10 mouse cellular contexts compared by ENCODE assay signal in genomic region chr6:54460172-54460914, GRCm38 (mm10). TPM values are rescaled to one million over a fixed set of nuclear protein-coding genes. Genes with fewer than 3 reads are reported as not detected.
A peak's percentile ranks its signal among the peaks of the same experiment; 100 is the strongest.
DNase-seq lines count a peak whose midpoint lies in the region; ATAC-seq lines count a peak whose summit lies in the region.
"Had no signal": no experiment of that assay in that cellular context is flagged by ENCODE, and none has a peak within 500 bp of the region (broad histone marks: within the 10 kb centered on the region; RNA-seq: fewer than 3 reads in every experiment).

No protein-coding gene starts in this region.

- 56% methylated on average over 6 of the region's 6 CpGs for WGBS in heart, embryonic 13.5 days
- WGBS in hindbrain, embryonic 16.5 days, result 81% methylated on average over 6 of the region's 6 CpGs

- H3K9ac ChIP-seq in heart, embryonic 13.5 days, result 0 out of 2 replicates have a peak overlapping the region, but pooled peaks have one; percentile 1
- H3K9ac ChIP-seq in hindbrain, embryonic 16.5 days (ENCODE audit: low read depth, low read length), result no peak overlapping the region

- no peaks in the 10 kb centered on the region for H3K27me3 ChIP-seq in heart, embryonic 13.5 days (replicated peaks)
- H3K27me3 ChIP-seq in hindbrain, embryonic 16.5 days (replicated peaks; ENCODE audit: control insufficient read depth, insufficient read depth, low read length), result no peaks in the 10 kb centered on the region

- H3K4me3 ChIP-seq in heart, embryonic 13.5 days, result no peak overlapping the region
- H3K4me3 ChIP-seq in hindbrain, embryonic 16.5 days (ENCODE audit: low read length), result no peak overlapping the region

- no peak overlapping the region for H3K4me2 ChIP-seq in heart, embryonic 13.5 days
- no peak overlapping the region for H3K4me2 ChIP-seq in hindbrain, embryonic 16.5 days (ENCODE audit: low read length)
- H3K4me2 ChIP-seq: liver, embryonic 11.5 days had no signal

- peak overlapping the region; percentile 70 for H3K27ac ChIP-seq in heart, embryonic 13.5 days (replicated peaks)
- H3K27ac ChIP-seq in hindbrain, embryonic 16.5 days (ENCODE audit: low read depth, low read length), result no peak overlapping the region

- no peak for ATAC-seq in heart, embryonic 13.5 days (ENCODE audit: extremely low read depth, insufficient number of reproducible peaks, low FRiP score, low TSS enrichment)
- ATAC-seq in hindbrain, embryonic 16.5 days, result no peak
- ATAC-seq in megakaryocyte-erythroid progenitor cell, adult 5-6 weeks (replicated peaks; ENCODE audit: low FRiP score, low TSS enrichment, poor library complexity, severe bottlenecking), result no peak

- H3K4me1 ChIP-seq in heart, embryonic 13.5 days, result peaks cover 70% of the 10 kb centered on the region
- H3K4me1 ChIP-seq in hindbrain, embryonic 16.5 days (ENCODE audit: control insufficient read depth, insufficient read depth, low read depth, low read length), result peaks cover 9% of the 10 kb centered on the region; the same call in 1 of the 2 replicates

- H3K36me3 ChIP-seq in heart, embryonic 13.5 days, result no peaks in the 10 kb centered on the region
- H3K36me3 ChIP-seq in hindbrain, embryonic 16.5 days (ENCODE audit: control insufficient read depth, insufficient read depth, low read length), result no peaks in the 10 kb centered on the region

- 0 out of 2 replicates have a peak, but pooled peaks cover 5% of the 10 kb centered on the region for H3K9me3 ChIP-seq in heart, embryonic 13.5 days
- H3K9me3 ChIP-seq in hindbrain, embryonic 16.5 days (ENCODE audit: control insufficient read depth, low read length), result no peaks in the 10 kb centered on the region

- peak; percentile 53 for DNase-seq in cerebellum, adult 11-12 months
- DNase-seq in cerebellum, adult 8-10 months, result no peak
- no peak for DNase-seq in heart, postnatal 4 days
- DNase-seq in A20 (ENCODE audit: low read depth, low spot score), result peak; percentile 74
- peak; percentile 56 to 66 for DNase-seq in cerebellum, postnatal 25 days
- DNase-seq: thymus, adult 18-20 months had no signal

RNA-seq across cellular contexts. Expression of gene Wipf3, which starts 30.9 kb away (rescaled TPM):
- polyA plus RNA-seq in heart, embryonic 13.5 days (2015; fragmentation: Nextera tagmentation; extraction: Ambion mirVana), result 4.4 and 4.5 TPM in 2 replicates
- total RNA-seq in heart, postnatal 4 days (2021), result 10 to 100 TPM; 15.2 to 15.9 TPM
- 2.3 and 2.5 TPM in 2 replicates for polyA plus RNA-seq in hindbrain, embryonic 16.5 days (2015; fragmentation: Nextera tagmentation; extraction: Ambion mirVana)
- total RNA-seq in megakaryocyte-erythroid progenitor cell, adult 5-6 weeks (2014; fragmentation: Nextera tagmentation), result not detected in 2 replicates
- not detected in 2 replicates for total RNA-seq in megakaryocyte-erythroid progenitor cell, adult 5-6 weeks (2017)

Comparison
In these comparisons a context has a peak if more than half of its experiments do, and no peak if none do; other contexts are left out.
1. DNase-seq: peak in cerebellum, adult 11-12 months (single experiment), A20 (single experiment) and cerebellum, postnatal 25 days (2 of 2); none in cerebellum, adult 8-10 months (single experiment) and heart, postnatal 4 days (single experiment).
2. RNA of gene Wipf3, which starts 30.9 kb away (total RNA-seq): 15.2 to 15.9 TPM in heart, postnatal 4 days; not detected in megakaryocyte-erythroid progenitor cell, adult 5-6 weeks; every median in the first group is over 10 times any median in the second.